ENCODE assay signal across 34 mouse cellular contexts in genomic region chr13:62872252-62872651, GRCm38 (mm10). TPM values are rescaled to one million over a fixed set of nuclear protein-coding genes. Genes with fewer than 3 reads are reported as not detected.
A peak's percentile ranks its signal among the peaks of the same experiment; 100 is the strongest.
DNase-seq lines count a peak whose midpoint lies in the region; ATAC-seq and TF ChIP-seq lines count a peak whose summit lies in the region.
"Had no signal": no experiment of that assay in that cellular context is flagged by ENCODE, and none has a peak within 500 bp of the region (broad histone marks: within the 10 kb centered on the region; RNA-seq: fewer than 3 reads in every experiment).

No protein-coding gene starts in this region.

- no peak overlapping the region for H3K9ac ChIP-seq in stomach, embryonic 14.5 days (replicated peaks; ENCODE audit: low read depth, low read length)
- H3K9ac ChIP-seq: forebrain, embryonic 12.5 days; forebrain, postnatal 0 days; heart, embryonic 15.5 days; hindbrain, embryonic 12.5 days; intestine, embryonic 15.5 days; liver, embryonic 15.5 days had no signal

- DNase-seq in lung, adult 18-20 months, result peak; percentile 47 to 55
- no peak for DNase-seq in lung, postnatal 14 days
- DNase-seq in urinary bladder, postnatal 36 days (ENCODE audit: low spot score in 2 of 2), result peak; percentile 67 to 76
- no peak for DNase-seq in urinary bladder, postnatal 10 days (ENCODE audit: low spot score)
- no peak for DNase-seq in cerebellum, adult 2 months
- DNase-seq: adrenal gland, postnatal 14 days; cerebellum, adult 11-12 months; cerebellum, postnatal 10 days; forebrain, postnatal 0 days; gastrocnemius, postnatal 10 days; heart, adult 11 months; heart, postnatal 36 days; kidney, adult 9 months; kidney, postnatal 10 days; liver; right cerebral cortex, postnatal 25 days had no signal

- TF ChIP-seq CTCF in cerebellum, adult 2 months (IDR thresholded peaks at IDR 0.05; ENCODE audit: borderline replicate concordance, insufficient read depth, low read depth, low read length), result no peak

- H3K4me2 ChIP-seq in stomach, embryonic 14.5 days (replicated peaks; ENCODE audit: low read depth, low read length), result no peak overlapping the region
- H3K4me2 ChIP-seq: forebrain, embryonic 12.5 days; heart, embryonic 15.5 days; hindbrain, embryonic 12.5 days; intestine, embryonic 15.5 days; liver, embryonic 15.5 days; midbrain, embryonic 11.5 days had no signal

- H3K4me1 ChIP-seq in stomach, embryonic 14.5 days (ENCODE audit: control insufficient read depth, insufficient read depth, low read length), result no peaks in the 10 kb centered on the region
- H3K4me1 ChIP-seq in cerebellum, adult 2 months (ENCODE audit: control insufficient read depth, insufficient read depth, low read length), result no peaks in the 10 kb centered on the region
- H3K4me1 ChIP-seq: forebrain, embryonic 12.5 days; heart, embryonic 15.5 days; hindbrain, embryonic 12.5 days; intestine, embryonic 15.5 days; liver, embryonic 15.5 days had no signal

- no peak for TF ChIP-seq POLR2A in cerebellum, adult 2 months (IDR thresholded peaks at IDR 0.05; ENCODE audit: borderline replicate concordance, insufficient read depth, low read length)

- no peak overlapping the region for H3K4me3 ChIP-seq in stomach, embryonic 14.5 days (ENCODE audit: low read depth, low read length)
- H3K4me3 ChIP-seq in cerebellum, adult 2 months (replicated peaks; ENCODE audit: insufficient read depth, low read depth, low read length), result no peak overlapping the region
- H3K4me3 ChIP-seq: erythroblast, embryonic 14.5 days; forebrain, embryonic 12.5 days; heart, embryonic 10.5 days; heart, embryonic 15.5 days; hindbrain, embryonic 12.5 days; intestine, embryonic 15.5 days; liver, embryonic 15.5 days had no signal

- ATAC-seq in stomach, embryonic 14.5 days (ENCODE audit: insufficient number of reproducible peaks, insufficient read depth, low FRiP score, low read depth), result no peak
- no peak for ATAC-seq in erythroblast, adult 5-6 weeks (replicated peaks; ENCODE audit: low FRiP score, poor library complexity, severe bottlenecking)
- ATAC-seq: CD4-positive, CD25-positive, alpha-beta regulatory T cell, adult 4 months; forebrain, postnatal 0 days; hindbrain, postnatal 0 days; intestine, embryonic 15.5 days; midbrain, embryonic 16.5 days had no signal

- no peaks in the 10 kb centered on the region for H3K9me3 ChIP-seq in stomach, embryonic 14.5 days (ENCODE audit: control insufficient read depth, low read depth, low read length)
- H3K9me3 ChIP-seq: forebrain, embryonic 12.5 days; heart, embryonic 10.5 days; heart, embryonic 15.5 days; hindbrain, embryonic 12.5 days; intestine, embryonic 15.5 days; liver, embryonic 15.5 days had no signal

- 59% methylated on average over 3 of the region's 3 CpGs for WGBS in stomach, embryonic 14.5 days
- WGBS in cerebellum, adult 2 months, result 77% methylated on average over 3 of the region's 3 CpGs

- H3K27ac ChIP-seq in stomach, embryonic 14.5 days (ENCODE audit: low read length), result peak overlapping the region; percentile 58; the same call in 1 of the 2 replicates
- H3K27ac ChIP-seq in cerebellum, adult 2 months (ENCODE audit: insufficient read depth, low read length), result no peak overlapping the region
- H3K27ac ChIP-seq: forebrain, embryonic 12.5 days; heart, embryonic 10.5 days; heart, embryonic 15.5 days; hindbrain, embryonic 12.5 days; hindbrain, postnatal 0 days; intestine, embryonic 15.5 days; liver, embryonic 15.5 days had no signal

- H3K27me3 ChIP-seq in stomach, embryonic 14.5 days (ENCODE audit: control insufficient read depth, insufficient read depth, low read length), result no peaks in the 10 kb centered on the region
- H3K27me3 ChIP-seq in cerebellum, adult 2 months (ENCODE audit: control insufficient read depth, insufficient read depth, low read length), result no peaks in the 10 kb centered on the region
- H3K27me3 ChIP-seq: forebrain, embryonic 12.5 days; heart, embryonic 15.5 days; hindbrain, embryonic 12.5 days; intestine, embryonic 15.5 days; liver, embryonic 15.5 days had no signal

- no peaks in the 10 kb centered on the region for H3K36me3 ChIP-seq in stomach, embryonic 14.5 days (ENCODE audit: control insufficient read depth, insufficient read depth, low read length)
- H3K36me3 ChIP-seq: forebrain, embryonic 12.5 days; heart, embryonic 10.5 days; heart, embryonic 15.5 days; hindbrain, embryonic 12.5 days; intestine, embryonic 15.5 days; liver, embryonic 15.5 days had no signal

RNA-seq across cellular contexts. Expression of gene Fbp2, which starts 14.0 kb away (rescaled TPM):
- polyA plus RNA-seq in stomach, embryonic 14.5 days (2014; fragmentation: Nextera tagmentation; extraction: Ambion mirVana), result 35.2 and 35.3 TPM in 2 replicates
- polyA plus RNA-seq in cerebellum, adult 2 months (2012; rRNA removed), result not detected in 2 replicates
- total RNA-seq in erythroblast, adult 5-6 weeks (2015; ENCODE audit: low replicate concordance), result not detected in 2 replicates
- not detected in 2 replicates for total RNA-seq in erythroblast, adult 5-6 weeks (2017; ENCODE audit: low replicate concordance)
- total RNA-seq: common myeloid progenitor, adult 5-6 weeks; left cerebral cortex, adult 18-20 months; megakaryocyte, adult 5-6 weeks; neutrophil, adult 5-6 weeks had no signal
- polyA plus RNA-seq: CD4-positive, CD25-positive, alpha-beta regulatory T cell, adult 4 months; erythroblast, embryonic 14.5 days; forebrain, embryonic 12.5 days; neural tube, embryonic 11.5 days had no signal

RNA-seq across cellular contexts. Expression of gene Fbp1, which starts 15.8 kb away (rescaled TPM):
- 0.55 and 1.2 TPM in 2 replicates for polyA plus RNA-seq in stomach, embryonic 14.5 days (2014; fragmentation: Nextera tagmentation; extraction: Ambion mirVana)
- 0.21 TPM in 1 of 2 replicates, not detected in the other for polyA plus RNA-seq in cerebellum, adult 2 months (2012; rRNA removed)
- 7.1 TPM in 1 of 2 replicates, not detected in the other for total RNA-seq in erythroblast, adult 5-6 weeks (2015; ENCODE audit: low replicate concordance)
- 0.28 and 4.9 TPM in 2 replicates for total RNA-seq in erythroblast, adult 5-6 weeks (2017; ENCODE audit: low replicate concordance)
- total RNA-seq: forebrain, postnatal 0 days; heart, postnatal 36 days; neutrophil, adult 5-6 weeks had no signal
- polyA plus RNA-seq: CD4-positive, CD25-positive, alpha-beta regulatory T cell, adult 4 months; erythroblast, embryonic 14.5 days; forebrain, embryonic 12.5 days; midbrain, embryonic 11.5 days; midbrain, embryonic 16.5 days; neural tube, embryonic 11.5 days had no signal

Comparison
In these comparisons a context has a peak if more than half of its experiments do, and no peak if none do; other contexts are left out.
1. DNase-seq: peak in lung, adult 18-20 months (2 of 2) and urinary bladder, postnatal 36 days (2 of 2); none in lung, postnatal 14 days (single experiment), urinary bladder, postnatal 10 days (single experiment) and cerebellum, adult 2 months (0 of 2).
2. RNA of gene Fbp2, which starts 14.0 kb away (polyA plus RNA-seq): 35.2 to 35.3 TPM in stomach, embryonic 14.5 days; not detected in cerebellum, adult 2 months; every median in the first group is over 10 times any median in the second.